Mouse (Mus musculus) B cell, adult 2 months (primary cell): ENCODE results near the gene Slc27a5.

ENCODE experiments used
- DNase-seq, 2 experiments: peaks; one replicate each; pipeline ENCODE4 v3.0.0; 2022

The Slc27a5 gene

GRCm38 (mm10) chr7:12980291-12980690 is 17.7 kb downstream of the Slc27a5 start:
- no peak for DNase-seq

GRCm38 (mm10) chr7:12979776-12980175 is 18.2 kb downstream of the Slc27a5 start:
- DNase-seq = no peak

GRCm38 (mm10) chr7:12978931-12979722 is 18.9 kb downstream of the Slc27a5 start:
- DNase-seq = no peak

- DNase-seq = peak; percentile 96 to 97
Observed at GRCm38 (mm10) chr7:12977682-12978389, 20.2 kb downstream of the Slc27a5 start, which contains the start of gene Zfp446. TSS of gene Zfp446 (plus strand) at chr7:12977848.

GRCm38 (mm10) chr7:12970906-12971305 is 27.1 kb downstream of the Slc27a5 start:
- DNase-seq = no peak

- peak; percentile 59 to 64 for DNase-seq
Observed at GRCm38 (mm10) chr7:12966104-12966845, 31.7 kb downstream of the Slc27a5 start.

GRCm38 (mm10) chr7:12965678-12966091 is 32.3 kb downstream of the Slc27a5 start, which contains the start of gene Zfp324:
TSS of gene Zfp324 (plus strand) at chr7:12965838.
- DNase-seq = peak; percentile 84 to 87

GRCm38 (mm10) chr7:12961511-12962141 is 36.4 kb downstream of the Slc27a5 start:
- peak; percentile 57 to 64 for DNase-seq

GRCm38 (mm10) chr7:12959718-12960117 is 38.3 kb downstream of the Slc27a5 start:
- no peak for DNase-seq

- no peak for DNase-seq
Observed at GRCm38 (mm10) chr7:12958948-12959347, 39.0 kb downstream of the Slc27a5 start.

GRCm38 (mm10) chr7:12957511-12957910 is 40.5 kb downstream of the Slc27a5 start:
- DNase-seq = no peak

- DNase-seq = no peak
Observed at GRCm38 (mm10) chr7:12954896-12955295, 43.1 kb downstream of the Slc27a5 start.

GRCm38 (mm10) chr7:12949872-12950229 is 48.1 kb downstream of the Slc27a5 start:
- no peak for DNase-seq

- peak; percentile 92 to 95 for DNase-seq
Observed at GRCm38 (mm10) chr7:12949032-12949871, 48.7 kb downstream of the Slc27a5 start.

GRCm38 (mm10) chr7:12943488-12943887 is 54.5 kb downstream of the Slc27a5 start:
- peak; percentile 54 to 63 for DNase-seq

- DNase-seq = no peak
Observed at GRCm38 (mm10) chr7:12940599-12940998, 57.4 kb downstream of the Slc27a5 start.
